Mouse (Mus musculus): ENCODE results near the gene Gpx1. TPM values are rescaled to one million over a fixed set of nuclear protein-coding genes. Genes with fewer than 3 reads are reported as not detected.

Gpx1 gene
- polyA plus RNA-seq, 1 experiment: 172 TPM

DNA sequence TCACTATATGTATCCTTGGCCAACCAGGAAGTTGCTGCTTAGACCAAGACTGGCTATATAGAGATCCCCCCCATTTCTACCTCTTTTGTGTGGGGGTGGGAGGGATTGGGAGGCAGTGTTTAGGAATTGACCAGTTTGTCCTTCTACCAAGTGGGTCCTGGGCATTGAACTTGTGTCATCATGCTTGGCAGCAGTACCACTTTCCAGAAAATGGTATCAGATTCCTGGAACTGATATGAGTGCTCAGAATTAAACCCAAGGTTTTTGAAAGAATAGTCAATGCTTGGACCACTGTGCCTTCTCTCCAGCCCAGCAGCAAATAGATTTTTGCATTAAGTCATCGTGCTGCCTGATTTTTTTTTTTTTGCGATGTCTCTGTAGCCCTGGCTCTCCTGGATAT lies 12.9 kb upstream of the Gpx1 start:
- Histone ChIP-seq H3K9ac (ENCODE audit: low read depth, poor library complexity, severe bottlenecking) (no peak overlapping the region), H3K4me3 (ENCODE audit: low read depth, low read length) (no peak overlapping the region), H3K9me3 (replicated peaks; ENCODE audit: control insufficient read depth, insufficient read depth, low read length, poor library complexity, severe bottlenecking) (no peaks in the 10 kb centered on the region), H3K4me1 (ENCODE audit: control insufficient read depth, insufficient read depth, low read length) (no peaks in the 10 kb centered on the region), H3K27me3 (ENCODE audit: control insufficient read depth, insufficient read depth, low read length, poor library complexity, severe bottlenecking) (no peaks in the 10 kb centered on the region), H3K36me3 (ENCODE audit: control insufficient read depth, insufficient read depth, low read length, poor library complexity, severe bottlenecking) (peaks cover 50% of the 10 kb centered on the region), H3K27ac (ENCODE audit: insufficient read depth, low read length) (no peak overlapping the region)
- no peak for TF ChIP-seq EP300 (IDR thresholded peaks at IDR 0.05; ENCODE audit: insufficient read depth, low read depth, low read length)
- TF ChIP-seq CTCF (IDR thresholded peaks at IDR 0.05; ENCODE audit: low read depth, low read length): no peak
- TF ChIP-seq POLR2A (IDR thresholded peaks at IDR 0.05; ENCODE audit: insufficient read depth, low read length): no peak

DNA sequence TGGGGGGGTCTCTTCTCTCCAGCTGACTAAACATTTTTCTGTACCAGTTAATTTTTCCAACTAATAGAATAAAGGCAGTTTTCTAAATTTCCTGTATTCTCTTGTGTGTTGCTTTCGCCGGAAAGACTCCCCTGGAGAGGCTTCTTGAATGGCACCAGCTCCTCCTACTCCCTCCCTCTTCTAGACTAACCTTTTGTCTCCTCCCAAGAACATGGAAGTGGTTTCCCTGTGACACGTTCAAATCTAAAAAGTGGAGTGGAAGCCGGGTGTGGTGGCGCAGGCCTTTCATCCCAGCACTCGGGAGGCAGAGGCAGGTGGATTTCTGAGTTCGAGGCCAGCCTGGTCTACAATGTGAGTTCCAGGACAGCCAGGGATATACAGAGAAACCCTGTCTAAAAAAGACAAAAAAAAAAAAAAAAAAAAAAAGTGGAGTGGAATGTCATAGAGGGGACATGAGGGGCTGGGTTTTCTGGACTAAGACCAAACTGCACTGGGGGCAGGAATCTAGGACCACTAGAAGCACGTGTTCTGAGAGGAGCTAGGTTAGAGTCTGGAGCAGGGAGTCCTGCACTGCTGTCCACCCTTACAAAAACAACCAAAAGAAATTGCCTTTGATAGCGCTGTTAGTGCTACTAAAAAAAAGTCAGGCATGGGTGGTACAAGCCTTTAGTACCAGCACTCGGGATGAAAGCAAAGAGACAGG lies 704 bp upstream of the Gpx1 start:
- TF ChIP-seq EP300 (IDR thresholded peaks at IDR 0.05; ENCODE audit: insufficient read depth, low read depth, low read length) (no peak), CTCF (IDR thresholded peaks at IDR 0.05; ENCODE audit: low read depth, low read length) (no peak)
- peaks cover 3% of the 10 kb centered on the region for H3K4me1 ChIP-seq (ENCODE audit: control insufficient read depth, insufficient read depth, low read length)
- peaks cover 23% of the 10 kb centered on the region for H3K36me3 ChIP-seq (ENCODE audit: control insufficient read depth, insufficient read depth, low read length, poor library complexity, severe bottlenecking)
- H3K27ac ChIP-seq (ENCODE audit: insufficient read depth, low read length): peak overlapping the region; percentile 100
- H3K27me3 ChIP-seq (ENCODE audit: control insufficient read depth, insufficient read depth, low read length, poor library complexity, severe bottlenecking): no peaks in the 10 kb centered on the region
- H3K9ac ChIP-seq (ENCODE audit: low read depth, poor library complexity, severe bottlenecking): peak overlapping the region; percentile 71
- no peak overlapping the region for H3K4me3 ChIP-seq (ENCODE audit: low read depth, low read length)
- H3K9me3 ChIP-seq (replicated peaks; ENCODE audit: control insufficient read depth, insufficient read depth, low read length, poor library complexity, severe bottlenecking): no peaks in the 10 kb centered on the region

DNA sequence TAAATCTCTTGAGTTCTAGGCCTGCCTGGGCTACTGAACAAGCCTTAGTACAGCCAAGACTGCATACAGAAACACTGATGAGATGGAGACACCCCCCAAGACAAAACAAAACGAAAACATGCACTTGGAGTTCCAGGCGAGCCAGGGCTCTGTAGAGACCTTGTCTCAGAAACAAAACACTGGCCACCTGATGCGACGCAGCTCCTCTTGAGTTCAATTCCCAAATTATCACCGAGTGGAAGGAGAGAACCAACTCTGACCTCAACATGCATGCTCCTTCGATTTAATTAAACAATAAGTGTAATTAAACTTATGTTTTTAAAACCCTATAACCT lies 185 bp upstream of the Gpx1 start:
- H3K27me3 ChIP-seq (ENCODE audit: control insufficient read depth, insufficient read depth, low read length, poor library complexity, severe bottlenecking): no peaks in the 10 kb centered on the region

DNA sequence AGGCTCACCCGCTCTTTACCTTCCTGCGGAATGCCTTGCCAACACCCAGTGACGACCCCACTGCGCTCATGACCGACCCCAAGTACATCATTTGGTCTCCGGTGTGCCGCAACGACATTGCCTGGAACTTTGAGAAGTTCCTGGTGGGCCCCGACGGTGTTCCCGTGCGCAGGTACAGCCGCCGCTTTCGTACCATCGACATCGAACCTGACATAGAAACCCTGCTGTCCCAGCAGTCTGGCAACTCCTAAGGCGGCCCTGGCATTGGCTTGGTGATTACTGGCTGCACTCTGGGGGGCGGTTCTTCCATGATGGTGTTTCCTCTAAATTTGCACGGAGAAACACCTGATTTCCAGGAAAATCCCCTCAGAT lies 1.2 kb downstream of the Gpx1 start:
- peak overlapping the region; percentile 82 for H3K27ac ChIP-seq (ENCODE audit: insufficient read depth, low read length)
- no peak for TF ChIP-seq CTCF (IDR thresholded peaks at IDR 0.05; ENCODE audit: low read depth, low read length)
- TF ChIP-seq POLR2A (IDR thresholded peaks at IDR 0.05; ENCODE audit: insufficient read depth, low read length): no peak
- no peak for TF ChIP-seq EP300 (IDR thresholded peaks at IDR 0.05; ENCODE audit: insufficient read depth, low read depth, low read length)
- H3K4me3 ChIP-seq (ENCODE audit: low read depth, low read length): peak overlapping the region; percentile 92
- H3K9ac ChIP-seq (ENCODE audit: low read depth, poor library complexity, severe bottlenecking): peak overlapping the region; percentile 75
- peaks cover 10% of the 10 kb centered on the region for H3K36me3 ChIP-seq (ENCODE audit: control insufficient read depth, insufficient read depth, low read length, poor library complexity, severe bottlenecking)
- peaks cover 3% of the 10 kb centered on the region for H3K4me1 ChIP-seq (ENCODE audit: control insufficient read depth, insufficient read depth, low read length)
- H3K9me3 ChIP-seq (replicated peaks; ENCODE audit: control insufficient read depth, insufficient read depth, low read length, poor library complexity, severe bottlenecking): no peaks in the 10 kb centered on the region
- H3K27me3 ChIP-seq (ENCODE audit: control insufficient read depth, insufficient read depth, low read length, poor library complexity, severe bottlenecking): no peaks in the 10 kb centered on the region

More for the DNA sequence above, 185 bp upstream of the Gpx1 start:
- Histone ChIP-seq H3K9me3 (replicated peaks; ENCODE audit: control insufficient read depth, insufficient read depth, low read length, poor library complexity, severe bottlenecking) (no peaks in the 10 kb centered on the region), H3K4me3 (ENCODE audit: low read depth, low read length) (peak overlapping the region; percentile 14; the same call in 1 of the 2 replicates), H3K9ac (ENCODE audit: low read depth, poor library complexity, severe bottlenecking) (peak overlapping the region; percentile 71), H3K36me3 (ENCODE audit: control insufficient read depth, insufficient read depth, low read length, poor library complexity, severe bottlenecking) (peaks cover 21% of the 10 kb centered on the region), H3K4me1 (ENCODE audit: control insufficient read depth, insufficient read depth, low read length) (peaks cover 3% of the 10 kb centered on the region), H3K27ac (ENCODE audit: insufficient read depth, low read length) (peak overlapping the region; percentile 100)
- no peak for TF ChIP-seq POLR2A (IDR thresholded peaks at IDR 0.05; ENCODE audit: insufficient read depth, low read length)

DNA sequence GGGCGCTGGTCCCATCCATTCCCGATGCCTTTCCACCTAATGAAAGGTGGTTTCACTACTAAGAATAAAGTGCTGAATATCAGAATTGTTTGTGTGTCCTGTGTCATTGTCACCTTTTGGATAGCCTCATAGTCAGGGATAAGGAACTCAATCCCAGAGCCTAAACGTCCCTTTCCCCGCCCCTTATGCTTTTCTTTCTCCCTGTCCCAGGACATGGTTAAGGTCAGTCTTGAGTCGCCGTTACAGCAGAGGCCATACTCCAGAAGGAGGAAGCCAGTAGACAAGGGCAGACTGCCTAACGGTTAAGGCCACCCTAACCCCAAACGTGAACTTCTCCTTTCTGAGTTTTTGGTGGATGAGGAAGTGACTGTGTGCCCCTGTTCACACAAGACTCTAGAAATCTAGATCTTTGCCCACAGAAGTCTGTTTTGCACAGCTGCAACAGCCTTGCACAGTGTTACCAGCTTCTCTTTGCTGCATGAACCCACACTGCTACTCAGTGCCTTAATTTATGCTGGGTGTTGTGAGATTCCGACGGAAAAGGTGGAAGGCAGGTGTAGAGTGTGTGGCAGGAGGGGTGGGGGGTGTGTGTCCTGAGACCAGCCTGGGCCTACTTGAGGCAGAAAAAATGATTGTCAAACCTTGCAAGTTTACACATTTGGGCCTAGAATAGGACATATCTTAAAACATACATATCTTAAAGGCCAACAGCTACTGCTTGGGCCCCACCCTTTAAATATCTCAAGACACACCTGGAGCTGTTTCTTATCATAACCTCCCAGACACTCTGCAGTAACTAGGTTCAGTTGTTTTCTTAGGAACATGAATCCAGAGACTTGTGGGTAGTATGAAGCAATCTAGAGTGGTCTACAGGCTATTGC lies 1.8 kb downstream of the Gpx1 start:
- Histone ChIP-seq H3K9ac (ENCODE audit: low read depth, poor library complexity, severe bottlenecking) (peak overlapping the region; percentile 75), H3K27me3 (ENCODE audit: control insufficient read depth, insufficient read depth, low read length, poor library complexity, severe bottlenecking) (no peaks in the 10 kb centered on the region), H3K4me3 (ENCODE audit: low read depth, low read length) (peak overlapping the region; percentile 92), H3K27ac (ENCODE audit: insufficient read depth, low read length) (peak overlapping the region; percentile 82), H3K9me3 (replicated peaks; ENCODE audit: control insufficient read depth, insufficient read depth, low read length, poor library complexity, severe bottlenecking) (no peaks in the 10 kb centered on the region), H3K4me1 (ENCODE audit: control insufficient read depth, insufficient read depth, low read length) (peaks cover 3% of the 10 kb centered on the region), H3K36me3 (ENCODE audit: control insufficient read depth, insufficient read depth, low read length, poor library complexity, severe bottlenecking) (peaks cover 3% of the 10 kb centered on the region)
- TF ChIP-seq CTCF (IDR thresholded peaks at IDR 0.05; ENCODE audit: low read depth, low read length) (no peak), EP300 (IDR thresholded peaks at IDR 0.05; ENCODE audit: insufficient read depth, low read depth, low read length) (no peak), POLR2A (IDR thresholded peaks at IDR 0.05; ENCODE audit: insufficient read depth, low read length) (no peak)

DNA sequence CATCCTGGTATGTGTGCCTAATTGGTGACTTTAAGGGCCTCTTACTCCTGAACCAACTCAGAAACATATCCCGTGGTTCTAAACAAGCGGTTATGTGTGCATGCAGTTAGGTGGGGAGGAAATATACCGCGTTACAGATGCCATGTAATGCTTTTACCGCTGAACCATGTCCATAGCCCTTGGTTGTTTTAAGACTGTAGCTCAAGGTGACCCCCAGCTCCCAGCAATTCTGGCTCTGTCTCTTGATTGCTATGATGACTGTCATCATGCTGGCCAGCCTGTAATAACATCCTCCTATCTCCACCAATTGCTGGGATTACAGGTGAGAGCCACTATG lies 2.4 kb downstream of the Gpx1 start:
- Histone ChIP-seq H3K9ac (ENCODE audit: low read depth, poor library complexity, severe bottlenecking) (no peak overlapping the region), H3K27ac (ENCODE audit: insufficient read depth, low read length) (peak overlapping the region; percentile 80), H3K9me3 (replicated peaks; ENCODE audit: control insufficient read depth, insufficient read depth, low read length, poor library complexity, severe bottlenecking) (no peaks in the 10 kb centered on the region), H3K4me1 (ENCODE audit: control insufficient read depth, insufficient read depth, low read length) (peaks cover 3% of the 10 kb centered on the region), H3K27me3 (ENCODE audit: control insufficient read depth, insufficient read depth, low read length, poor library complexity, severe bottlenecking) (no peaks in the 10 kb centered on the region), H3K36me3 (ENCODE audit: control insufficient read depth, insufficient read depth, low read length, poor library complexity, severe bottlenecking) (peaks cover 2% of the 10 kb centered on the region; the same call in 1 of the 2 replicates), H3K4me3 (ENCODE audit: low read depth, low read length) (no peak overlapping the region)
- TF ChIP-seq EP300 (IDR thresholded peaks at IDR 0.05; ENCODE audit: insufficient read depth, low read depth, low read length) (no peak), CTCF (IDR thresholded peaks at IDR 0.05; ENCODE audit: low read depth, low read length) (no peak), POLR2A (IDR thresholded peaks at IDR 0.05; ENCODE audit: insufficient read depth, low read length) (no peak)
